Mouse (Mus musculus) heart, postnatal 0 days (tissue): ENCODE results near the gene Zc3hav1l. TPM values are rescaled to one million over a fixed set of nuclear protein-coding genes. Genes with fewer than 3 reads are reported as not detected.

Experiments used
- ATAC-seq: fragments of 200-750 bp; cut with Nextera tagmentation; 2 replicates; pipeline ENCODE4 v1.8.0; 2017; ENCODE audit warnings: low read depth, moderate number of reproducible peaks, moderate library complexity; ENCODE audit not compliant: insufficient read depth
- DNase-seq: peaks from one replicate; pipeline ENCODE4 v3.0.0-alpha.2; 2016; ENCODE audit warnings: low spot score
- H3K27ac ChIP-seq: fragments of 300-500 bp; sonication (generic); 2 replicates; pipeline ENCODE4 v1.5.1; 2014; ENCODE audit warnings: low read depth, mild to moderate bottlenecking
- H3K27me3 ChIP-seq: fragments of 300-500 bp; sonication (generic); 2 replicates; pipeline ENCODE4 v1.6.1; 2014; ENCODE audit warnings: low read length, mixed read lengths; ENCODE audit not compliant: control insufficient read depth, insufficient read depth
- H3K36me3 ChIP-seq: fragments of 300-500 bp; sonication (generic); replicated peaks from 2 replicates; pipeline ENCODE4 v1.6.1; 2014; ENCODE audit warnings: low read length, mixed read lengths; ENCODE audit not compliant: control insufficient read depth, insufficient read depth
- H3K4me1 ChIP-seq: fragments of 300-500 bp; sonication (generic); 2 replicates; pipeline ENCODE4 v1.6.1; 2014; ENCODE audit warnings: antibody characterized with exemption; ENCODE audit not compliant: control insufficient read depth, insufficient read depth
- H3K4me2 ChIP-seq: fragments of 300-500 bp; sonication (generic); 2 replicates; pipeline ENCODE4 v1.6.1; 2014; ENCODE audit warnings: low read depth, mild to moderate bottlenecking, low read length, moderate library complexity
- H3K4me3 ChIP-seq: fragments of 300-500 bp; sonication (generic); 2 replicates; pipeline ENCODE4 v1.5.1; 2014; ENCODE audit warnings: low read depth, low read length
- H3K9ac ChIP-seq: fragments of 300-500 bp; sonication (generic); replicated peaks from 2 replicates; pipeline ENCODE4 v1.6.1; 2014; ENCODE audit warnings: low read depth, low read length, mixed read lengths
- H3K9me3 ChIP-seq: fragments of 300-500 bp; sonication (generic); replicated peaks from 2 replicates; pipeline ENCODE4 v1.6.1; 2016; ENCODE audit warnings: low read length; ENCODE audit not compliant: control insufficient read depth
- CTCF ChIP-seq: IDR thresholded peaks from 2 replicates; pipeline ENCODE4 v1.5.1; 2016; ENCODE audit warnings: antibody characterized with exemption, control low read depth, low read depth
- EP300 ChIP-seq: IDR thresholded peaks from 2 replicates; pipeline ENCODE4 v1.6.1; 2016; ENCODE audit warnings: antibody characterized with exemption, low read depth
- WGBS: fragments of 180-500 bp; shearing (Covaris S2); extraction: QIAGEN DNeasy Blood & Tissue Kit; methylation state at CpG from one replicate; pipeline ENCODE4 v1.1.7; 2014; 5-methylcytosine and 5-hydroxymethylcytosine counted together
- polyA plus RNA-seq: library from polyadenylated mRNA; unstranded; fragments of >200 nt; fragmentation: Nextera tagmentation; extraction: Ambion mirVana; gene quantifications from 2 replicates; pipeline ENCODE4 v1.2.1, GENCODE M21; 2015
- total RNA-seq: library from RNA; depleted of rRNA; stranded (reverse); fragments of >200 nt; gene quantifications from 2 replicates; pipeline ENCODE4 v1.2.3, GENCODE M21; 2014; ENCODE audit warnings: low replicate concordance

Gene Zc3hav1l
- total and polyA plus RNA-seq, 2 experiments from 2014 or later, result 2.2 to 4.7 TPM

- H3K9ac ChIP-seq, result no peak overlapping the region
- no peak for TF ChIP-seq EP300
- TF ChIP-seq CTCF, result no peak
- no peaks in the 10 kb centered on the region for H3K4me1 ChIP-seq
- H3K4me3 ChIP-seq, result no peak overlapping the region
- no peaks in the 10 kb centered on the region for H3K27me3 ChIP-seq
- no peak for DNase-seq
- no peaks in the 10 kb centered on the region for H3K9me3 ChIP-seq
- H3K27ac ChIP-seq, result no peak overlapping the region
- H3K36me3 ChIP-seq, result no peaks in the 10 kb centered on the region
- 76% methylated on average over 3 of the region's 3 CpGs for WGBS
- ATAC-seq, result no peak
- no peak overlapping the region for H3K4me2 ChIP-seq
Observed at GRCm38 (mm10) chr6:38244806-38245205, 54.3 kb downstream of the Zc3hav1l start.

GRCm38 (mm10) chr6:38244167-38244566, 54.9 kb downstream of the Zc3hav1l start:
- no peak overlapping the region for H3K9ac ChIP-seq
- WGBS, result 47% methylated on average over 3 of the region's 3 CpGs
- H3K27me3 ChIP-seq, result no peaks in the 10 kb centered on the region
- no peak overlapping the region for H3K4me2 ChIP-seq
- no peak overlapping the region for H3K27ac ChIP-seq
- TF ChIP-seq CTCF (no peak), EP300 (no peak)
- H3K9me3 ChIP-seq, result no peaks in the 10 kb centered on the region
- DNase-seq (no peak), ATAC-seq (no peak)
- H3K4me1 ChIP-seq, result no peaks in the 10 kb centered on the region
- no peaks in the 10 kb centered on the region for H3K36me3 ChIP-seq
- no peak overlapping the region for H3K4me3 ChIP-seq

- H3K36me3 ChIP-seq, result no peaks in the 10 kb centered on the region
- no peaks in the 10 kb centered on the region for H3K9me3 ChIP-seq
- H3K27me3 ChIP-seq, result no peaks in the 10 kb centered on the region
- H3K27ac ChIP-seq, result no peak overlapping the region
- WGBS, result 71% methylated on average over 5 of the region's 5 CpGs
- TF ChIP-seq EP300 (no peak), CTCF (no peak)
- H3K4me3 ChIP-seq, result no peak overlapping the region
- H3K9ac ChIP-seq, result no peak overlapping the region
- H3K4me2 ChIP-seq, result no peak overlapping the region
- no peak for DNase-seq
- no peaks in the 10 kb centered on the region for H3K4me1 ChIP-seq
- no peak for ATAC-seq
Observed at GRCm38 (mm10) chr6:38242833-38243232, 56.2 kb downstream of the Zc3hav1l start.

DNA sequence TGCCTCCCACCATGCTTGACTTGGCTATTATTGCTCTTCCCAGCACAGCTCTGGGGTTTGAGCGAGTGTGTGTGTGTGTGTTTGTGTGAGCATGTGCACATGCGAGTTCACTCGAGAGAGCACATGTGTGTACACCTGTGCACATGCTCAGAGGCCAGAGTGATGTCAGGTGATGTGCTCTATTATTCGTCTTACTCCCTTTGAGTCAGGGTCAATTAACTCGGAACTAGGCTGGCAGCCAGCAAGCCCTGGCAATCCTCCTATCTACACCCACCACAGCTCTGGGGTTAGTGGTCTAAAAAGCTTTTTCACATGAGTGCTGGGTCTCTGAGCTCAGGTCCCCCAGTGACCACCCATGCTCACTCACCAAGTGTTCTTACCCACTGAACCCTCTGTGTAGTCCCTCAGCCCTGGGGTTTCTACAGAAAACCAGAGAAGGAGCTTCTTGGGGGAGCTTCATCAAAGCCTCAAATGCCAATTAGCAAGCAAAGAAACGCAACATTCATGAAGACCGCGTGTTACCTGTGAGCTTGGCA, 56.7 kb downstream of the Zc3hav1l start:
- no peak overlapping the region for H3K27ac ChIP-seq
- no peaks in the 10 kb centered on the region for H3K36me3 ChIP-seq
- no peak for TF ChIP-seq EP300
- TF ChIP-seq CTCF, result no peak
- H3K4me2 ChIP-seq, result no peak overlapping the region
- H3K9ac ChIP-seq, result no peak overlapping the region
- no peaks in the 10 kb centered on the region for H3K27me3 ChIP-seq
- no peaks in the 10 kb centered on the region for H3K4me1 ChIP-seq
- no peak overlapping the region for H3K4me3 ChIP-seq
- no peaks in the 10 kb centered on the region for H3K9me3 ChIP-seq
- no peak for ATAC-seq
- 73% methylated on average over 8 of the region's 8 CpGs for WGBS
- no peak for DNase-seq

GRCm38 (mm10) chr6:38241508-38241907, 57.6 kb downstream of the Zc3hav1l start:
- no peaks in the 10 kb centered on the region for H3K4me1 ChIP-seq
- H3K4me3 ChIP-seq, result no peak overlapping the region
- ATAC-seq (no peak), DNase-seq (no peak)
- no peaks in the 10 kb centered on the region for H3K27me3 ChIP-seq
- WGBS, result 81% methylated on average over 4 of the region's 4 CpGs
- H3K4me2 ChIP-seq, result no peak overlapping the region
- H3K36me3 ChIP-seq, result no peaks in the 10 kb centered on the region
- no peak overlapping the region for H3K27ac ChIP-seq
- no peak overlapping the region for H3K9ac ChIP-seq
- no peaks in the 10 kb centered on the region for H3K9me3 ChIP-seq
- TF ChIP-seq CTCF (no peak), EP300 (no peak)

- H3K9me3 ChIP-seq, result no peaks in the 10 kb centered on the region
- H3K4me1 ChIP-seq, result no peaks in the 10 kb centered on the region
- no peaks in the 10 kb centered on the region for H3K27me3 ChIP-seq
- ATAC-seq (no peak), DNase-seq (no peak)
- H3K9ac ChIP-seq, result no peak overlapping the region
- H3K36me3 ChIP-seq, result no peaks in the 10 kb centered on the region
- no peak overlapping the region for H3K4me3 ChIP-seq
- TF ChIP-seq EP300 (no peak), CTCF (no peak)
- H3K4me2 ChIP-seq, result no peak overlapping the region
- 75% methylated on average over 5 of the region's 5 CpGs for WGBS
- H3K27ac ChIP-seq, result no peak overlapping the region
Observed at GRCm38 (mm10) chr6:38240618-38241017, 58.4 kb downstream of the Zc3hav1l start.
